Mouse (Mus musculus): ENCODE data around the gene Rfng. TPM values are rescaled to one million over a fixed set of nuclear protein-coding genes. Genes with fewer than 3 reads are reported as not detected.

Rfng gene
- polyA plus RNA-seq, 1 experiment: 69.0 TPM

- no peak within 1 kb of the TSS for H3K27ac ChIP-seq (ENCODE audit: insufficient read depth, low read depth, low read length)
- no peaks in the 10 kb centered on the region for H3K36me3 ChIP-seq (ENCODE audit: control insufficient read depth, insufficient read depth, low read length)
- 55% methylated on average over 12 of the region's 12 CpGs for WGBS
- no peak for TF ChIP-seq POLR2A (IDR thresholded peaks at IDR 0.05; ENCODE audit: low read depth, low read length)
- no peak for TF ChIP-seq CTCF (conservative IDR thresholded peaks at IDR 0.05; ENCODE audit: insufficient read depth, insufficient read length, low read depth, low read length)
- peaks cover 8% of the 10 kb centered on the region; the same call in 1 of the 2 replicates for H3K4me1 ChIP-seq (ENCODE audit: control insufficient read depth, insufficient read depth, low read length)
- H3K4me3 ChIP-seq (ENCODE audit: insufficient read depth, low read depth, low read length): no peak within 1 kb of the TSS
- H3K27me3 ChIP-seq (replicated peaks; ENCODE audit: control insufficient read depth, insufficient read depth, low read length): no peaks in the 10 kb centered on the region
- peak; percentile 65 for DNase-seq
Observed at GRCm38 (mm10) chr11:120731858-120732680, 51.9 kb downstream of the Rfng start, which contains the start of gene Cbr2. Gene Cbr2, minus strand, starts transcription at chr11:120732114.

DNA sequence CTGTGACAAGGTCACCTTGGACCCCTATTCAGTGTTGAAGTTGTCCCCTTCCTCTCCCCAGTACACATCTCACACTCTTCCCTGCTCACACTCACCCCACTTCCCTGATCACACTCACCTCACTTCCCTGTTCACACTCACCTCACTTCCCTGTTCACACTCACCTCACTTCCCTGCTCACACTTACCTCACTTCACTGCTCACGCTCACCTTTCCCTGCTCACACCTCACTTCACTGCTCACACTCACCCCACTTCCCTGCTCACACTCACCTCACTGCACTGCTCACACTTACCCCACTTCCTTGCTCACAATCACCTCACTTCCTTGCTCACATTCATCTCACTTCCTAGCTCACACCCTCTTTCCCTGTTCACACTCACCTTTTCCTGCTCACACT is 52.6 kb downstream of the Rfng start:
- no peaks in the 10 kb centered on the region for H3K27me3 ChIP-seq (replicated peaks; ENCODE audit: control insufficient read depth, insufficient read depth, low read length)
- no peak for TF ChIP-seq CTCF (conservative IDR thresholded peaks at IDR 0.05; ENCODE audit: insufficient read depth, insufficient read length, low read depth, low read length)
- TF ChIP-seq POLR2A (IDR thresholded peaks at IDR 0.05; ENCODE audit: low read depth, low read length): no peak
- no peaks in the 10 kb centered on the region for H3K36me3 ChIP-seq (ENCODE audit: control insufficient read depth, insufficient read depth, low read length)
- WGBS: 100% methylated on average over 1 of the region's 1 CpGs
- H3K4me1 ChIP-seq (ENCODE audit: control insufficient read depth, insufficient read depth, low read length): peaks cover 8% of the 10 kb centered on the region; the same call in 1 of the 2 replicates
- no peak overlapping the region for H3K4me3 ChIP-seq (ENCODE audit: insufficient read depth, low read depth, low read length)
- H3K27ac ChIP-seq (ENCODE audit: insufficient read depth, low read depth, low read length): no peak overlapping the region
- no peak for DNase-seq

Other genes with a start within 250 kb of the Rfng start
- 129 and 131 TPM in 2 replicates for gene Mcrip1, start 234.5 kb downstream of the Rfng start, polyA plus RNA-seq (2012; rRNA removed)
- gene Ppp1r27, start 233.1 kb downstream of the Rfng start, polyA plus RNA-seq (2012; rRNA removed): 9.5 TPM in 1 of 2 replicates, not detected in the other
- gene P4hb, start 211.0 kb downstream of the Rfng start, polyA plus RNA-seq (2012; rRNA removed): 323 and 342 TPM in 2 replicates
- gene Arhgdia, start 202.6 kb downstream of the Rfng start, polyA plus RNA-seq (2012; rRNA removed): 543 and 613 TPM in 2 replicates
- 18.8 and 29.0 TPM in 2 replicates for gene Alyref, start 185.8 kb downstream of the Rfng start, polyA plus RNA-seq (2012; rRNA removed)
- gene Anapc11, start 185.8 kb downstream of the Rfng start, polyA plus RNA-seq (2012; rRNA removed): 137 and 143 TPM in 2 replicates
- 7.7 and 12.9 TPM in 2 replicates for gene Npb, start 175.7 kb downstream of the Rfng start, polyA plus RNA-seq (2012; rRNA removed)
- 432 and 566 TPM in 2 replicates for gene Pcyt2, start 166.3 kb downstream of the Rfng start, polyA plus RNA-seq (2012; rRNA removed)
- gene Sirt7, start 159.0 kb downstream of the Rfng start, polyA plus RNA-seq (2012; rRNA removed): 72.2 and 76.8 TPM in 2 replicates
- 62.2 and 66.1 TPM in 2 replicates for gene Mafg, start 150.6 kb downstream of the Rfng start, polyA plus RNA-seq (2012; rRNA removed)
- 1.0 and 1.5 TPM in 2 replicates for gene Pycr1, start 140.4 kb downstream of the Rfng start, polyA plus RNA-seq (2012; rRNA removed)
- gene Myadml2, start 136.0 kb downstream of the Rfng start, polyA plus RNA-seq (2012; rRNA removed): 0.27 and 1.0 TPM in 2 replicates
- gene Notum, start 123.0 kb downstream of the Rfng start, polyA plus RNA-seq (2012; rRNA removed): 25.5 and 26.1 TPM in 2 replicates
- 105 and 106 TPM in 2 replicates for gene Aspscr1, start 111.2 kb downstream of the Rfng start, polyA plus RNA-seq (2012; rRNA removed)
- gene Cenpx, start 70.5 kb downstream of the Rfng start, polyA plus RNA-seq (2012; rRNA removed): 157 and 166 TPM in 2 replicates
- gene Lrrc45, start 70.3 kb downstream of the Rfng start, polyA plus RNA-seq (2012; rRNA removed): 17.5 and 19.5 TPM in 2 replicates
- gene Rac3, start 62.7 kb downstream of the Rfng start, polyA plus RNA-seq (2012; rRNA removed): 14.5 and 17.0 TPM in 2 replicates
- gene Dcxr, start 56.9 kb downstream of the Rfng start, polyA plus RNA-seq (2012; rRNA removed): 910 and 990 TPM in 2 replicates
- 31.3 and 45.3 TPM in 2 replicates for gene Cbr2, start 52.1 kb downstream of the Rfng start, polyA plus RNA-seq (2012; rRNA removed)
- gene Hmga1b, start 21.4 kb downstream of the Rfng start, polyA plus RNA-seq (2012; rRNA removed): 0.53 and 0.55 TPM in 2 replicates
- 173 and 175 TPM in 2 replicates for gene Gps1, start 65 bp upstream of the Rfng start, polyA plus RNA-seq (2012; rRNA removed)
- 42.3 and 42.6 TPM in 2 replicates for gene Dus1l, start 12.2 kb upstream of the Rfng start, polyA plus RNA-seq (2012; rRNA removed)
- gene Fasn, start 40.3 kb upstream of the Rfng start, polyA plus RNA-seq (2012; rRNA removed): 936 and 1,244 TPM in 2 replicates
- 2.9 and 3.5 TPM in 2 replicates for gene Ccdc57, start 148.7 kb upstream of the Rfng start, polyA plus RNA-seq (2012; rRNA removed)
- 2.0 and 2.9 TPM in 2 replicates for gene Slc16a3, start 164.3 kb upstream of the Rfng start, polyA plus RNA-seq (2012; rRNA removed)
- gene Csnk1d, start 207.1 kb upstream of the Rfng start, polyA plus RNA-seq (2012; rRNA removed): 63.3 and 71.0 TPM in 2 replicates